Mouse (Mus musculus) heart, embryonic 10.5 days (tissue): ENCODE measurements around the gene Zfp872. TPM values are rescaled to one million over a fixed set of nuclear protein-coding genes. Genes with fewer than 3 reads are reported as not detected.

Experiments used
- DNase-seq: peaks from one replicate; pipeline ENCODE4 v3.0.0-alpha.2; 2017; ENCODE audit warnings: low spot score
- H3K27ac ChIP-seq: fragments of 300-500 bp; sonication (generic); 2 replicates; pipeline ENCODE4 v1.5.1; 2016; ENCODE audit warnings: mild to moderate bottlenecking
- H3K27me3 ChIP-seq: fragments of 300-500 bp; sonication (generic); 2 replicates; pipeline ENCODE4 v1.6.1; 2016; ENCODE audit warnings: mild to moderate bottlenecking; ENCODE audit not compliant: poor library complexity, insufficient read depth, severe bottlenecking
- H3K36me3 ChIP-seq: fragments of 300-500 bp; sonication (generic); 2 replicates; pipeline ENCODE4 v1.6.1; 2016; ENCODE audit warnings: mild to moderate bottlenecking, moderate library complexity
- H3K4me1 ChIP-seq: fragments of 300-500 bp; sonication (generic); 2 replicates; pipeline ENCODE4 v1.6.1; 2016; ENCODE audit warnings: mild to moderate bottlenecking
- H3K4me3 ChIP-seq: fragments of 300-500 bp; sonication (generic); 2 replicates; pipeline ENCODE4 v1.5.1; 2016; ENCODE audit warnings: mild to moderate bottlenecking, moderate library complexity
- H3K9me3 ChIP-seq: fragments of 300-500 bp; sonication (generic); 2 replicates; pipeline ENCODE4 v1.6.1; 2016; ENCODE audit warnings: mild to moderate bottlenecking, moderate library complexity
- WGBS: fragments of 180-500 bp; shearing (Covaris S2); methylation state at CpG from one replicate; pipeline ENCODE4 v1.1.7; 2016; 5-methylcytosine and 5-hydroxymethylcytosine counted together
- polyA plus RNA-seq: library from polyadenylated mRNA; unstranded; fragments of >200 nt; fragmentation: Nextera tagmentation; extraction: Ambion mirVana; gene quantifications from 2 replicates; pipeline ENCODE4 v1.2.1, GENCODE M21; 2016

The Zfp872 gene
- polyA plus RNA-seq, 1 experiment from 2014 or later, result 0.11 TPM

DNA sequence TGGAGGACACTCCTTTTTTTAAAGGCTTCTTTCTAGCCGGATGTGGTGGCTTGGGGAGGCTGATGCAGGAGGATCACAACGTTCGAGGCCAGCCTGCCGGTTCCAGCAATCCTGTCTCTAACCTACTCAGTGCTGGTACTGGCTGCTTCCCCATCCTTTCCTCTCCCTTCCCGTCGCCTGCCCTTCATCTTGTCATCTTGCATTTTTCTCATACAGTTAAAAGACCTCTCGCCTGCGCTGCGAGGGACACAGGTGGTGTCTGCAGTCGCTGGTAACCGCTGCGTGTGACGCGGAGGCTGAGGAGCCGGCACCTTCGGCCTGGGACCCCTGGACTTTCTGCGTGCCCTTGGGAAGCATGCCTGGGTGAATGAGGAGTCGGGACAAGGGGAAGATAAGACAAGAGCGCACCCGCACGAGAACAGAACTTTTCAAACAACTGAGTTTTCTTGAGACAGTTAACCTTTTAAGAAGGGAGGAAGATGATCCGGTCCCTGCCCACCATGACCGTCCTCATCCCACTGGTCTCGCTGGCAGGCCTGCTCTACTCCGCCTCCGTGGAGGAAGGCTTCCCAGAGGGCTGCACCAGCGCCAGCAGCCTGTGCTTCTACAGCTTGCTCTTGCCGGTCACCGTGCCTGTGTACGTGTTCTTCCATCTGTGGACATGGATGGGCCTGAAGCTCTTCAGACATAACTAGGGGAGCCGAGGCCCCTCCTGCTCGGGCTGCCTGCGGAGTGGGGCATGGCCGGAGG lies 30.2 kb upstream of the Zfp872 start:
- Histone ChIP-seq H3K4me1 (peaks cover 19% of the 10 kb centered on the region), H3K9me3 (no peaks in the 10 kb centered on the region), H3K27ac (peak overlapping the region; percentile 96), H3K4me3 (peak overlapping the region; percentile 83), H3K36me3 (peaks cover 11% of the 10 kb centered on the region), H3K27me3 (peaks cover 19% of the 10 kb centered on the region)
- peak; percentile 74 for DNase-seq
- WGBS, result 51% methylated on average over 34 of the region's 34 CpGs

DNA sequence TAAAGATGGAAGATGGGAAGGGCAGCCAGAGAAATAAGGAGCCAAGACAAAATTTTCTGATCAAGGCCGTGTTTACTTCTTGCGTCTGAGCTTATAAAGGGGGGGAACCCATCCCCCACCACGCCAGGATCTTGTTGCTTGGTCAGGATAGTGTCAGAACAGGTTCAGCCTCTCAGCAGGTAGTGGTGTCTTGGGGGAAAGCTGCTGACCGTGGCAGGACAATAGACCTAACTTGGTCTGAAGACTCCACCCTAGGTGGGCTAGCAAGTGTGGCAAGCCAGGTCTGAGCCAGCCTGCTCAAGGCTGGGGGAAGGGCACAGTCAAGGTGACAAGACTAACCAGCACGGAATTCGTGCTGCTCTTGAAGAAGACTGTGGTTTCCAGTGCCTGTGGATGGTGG lies 26.6 kb upstream of the Zfp872 start:
- Histone ChIP-seq H3K4me1 (peaks cover 12% of the 10 kb centered on the region), H3K9me3 (no peaks in the 10 kb centered on the region), H3K4me3 (no peak overlapping the region), H3K27me3 (peaks cover 28% of the 10 kb centered on the region), H3K27ac (no peak overlapping the region), H3K36me3 (peaks cover 11% of the 10 kb centered on the region)
- peak; percentile 62 for DNase-seq
- WGBS, result 36% methylated on average over 6 of the region's 6 CpGs

DNA sequence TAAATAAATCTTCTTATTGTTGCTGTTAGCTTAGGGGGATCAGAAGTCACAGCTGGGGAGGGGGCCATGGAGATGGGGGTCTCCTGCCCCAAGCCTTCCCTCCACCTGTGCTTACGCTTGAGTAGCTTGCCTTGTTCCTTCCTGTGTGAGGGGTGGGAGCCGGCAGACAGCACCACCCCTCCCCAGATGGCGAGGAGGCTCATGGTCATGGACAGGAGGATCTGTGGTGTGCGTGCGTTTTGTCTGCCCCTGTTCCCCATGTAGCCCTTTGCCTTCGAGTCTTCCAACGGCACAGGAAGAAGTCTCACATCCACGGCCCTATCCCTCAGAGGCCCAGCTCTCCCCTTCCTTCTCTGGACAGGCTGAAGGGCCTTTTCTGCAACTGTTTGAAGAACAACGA lies 25.6 kb upstream of the Zfp872 start:
- peaks cover 11% of the 10 kb centered on the region for H3K36me3 ChIP-seq
- no peak overlapping the region for H3K27ac ChIP-seq
- H3K9me3 ChIP-seq, result peaks cover 2% of the 10 kb centered on the region; the same call in 1 of the 2 replicates
- H3K4me3 ChIP-seq, result no peak overlapping the region
- DNase-seq, result no peak
- 77% methylated on average over 9 of the region's 9 CpGs for WGBS
- peaks cover 28% of the 10 kb centered on the region for H3K27me3 ChIP-seq
- H3K4me1 ChIP-seq, result peaks cover 9% of the 10 kb centered on the region

DNA sequence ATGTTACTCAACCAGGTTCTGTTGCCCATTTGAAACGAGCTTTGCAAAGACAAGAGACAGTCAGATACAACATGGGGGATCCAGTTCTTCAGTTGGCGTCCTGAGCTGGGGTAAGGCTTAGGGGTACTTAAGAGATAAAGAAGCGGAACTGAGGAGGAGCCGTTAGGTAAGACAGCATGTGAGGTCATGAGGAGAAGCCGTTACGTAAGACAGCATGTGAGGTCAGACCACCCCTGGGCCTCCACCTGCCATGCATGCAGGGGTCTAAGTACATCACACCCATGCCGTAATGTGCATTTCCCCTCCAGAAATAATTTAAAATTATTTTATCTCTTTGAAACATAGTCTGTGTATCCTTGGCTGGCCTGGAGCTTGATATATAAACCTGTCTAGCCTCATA lies 25.0 kb upstream of the Zfp872 start:
- H3K4me1 ChIP-seq, result peaks cover 3% of the 10 kb centered on the region
- H3K4me3 ChIP-seq, result no peak overlapping the region
- H3K36me3 ChIP-seq, result peaks cover 9% of the 10 kb centered on the region
- peak; percentile 70 for DNase-seq
- peaks cover 2% of the 10 kb centered on the region; the same call in 1 of the 2 replicates for H3K9me3 ChIP-seq
- H3K27me3 ChIP-seq, result peaks cover 24% of the 10 kb centered on the region
- WGBS, result 73% methylated on average over 7 of the region's 7 CpGs
- no peak overlapping the region for H3K27ac ChIP-seq

DNA sequence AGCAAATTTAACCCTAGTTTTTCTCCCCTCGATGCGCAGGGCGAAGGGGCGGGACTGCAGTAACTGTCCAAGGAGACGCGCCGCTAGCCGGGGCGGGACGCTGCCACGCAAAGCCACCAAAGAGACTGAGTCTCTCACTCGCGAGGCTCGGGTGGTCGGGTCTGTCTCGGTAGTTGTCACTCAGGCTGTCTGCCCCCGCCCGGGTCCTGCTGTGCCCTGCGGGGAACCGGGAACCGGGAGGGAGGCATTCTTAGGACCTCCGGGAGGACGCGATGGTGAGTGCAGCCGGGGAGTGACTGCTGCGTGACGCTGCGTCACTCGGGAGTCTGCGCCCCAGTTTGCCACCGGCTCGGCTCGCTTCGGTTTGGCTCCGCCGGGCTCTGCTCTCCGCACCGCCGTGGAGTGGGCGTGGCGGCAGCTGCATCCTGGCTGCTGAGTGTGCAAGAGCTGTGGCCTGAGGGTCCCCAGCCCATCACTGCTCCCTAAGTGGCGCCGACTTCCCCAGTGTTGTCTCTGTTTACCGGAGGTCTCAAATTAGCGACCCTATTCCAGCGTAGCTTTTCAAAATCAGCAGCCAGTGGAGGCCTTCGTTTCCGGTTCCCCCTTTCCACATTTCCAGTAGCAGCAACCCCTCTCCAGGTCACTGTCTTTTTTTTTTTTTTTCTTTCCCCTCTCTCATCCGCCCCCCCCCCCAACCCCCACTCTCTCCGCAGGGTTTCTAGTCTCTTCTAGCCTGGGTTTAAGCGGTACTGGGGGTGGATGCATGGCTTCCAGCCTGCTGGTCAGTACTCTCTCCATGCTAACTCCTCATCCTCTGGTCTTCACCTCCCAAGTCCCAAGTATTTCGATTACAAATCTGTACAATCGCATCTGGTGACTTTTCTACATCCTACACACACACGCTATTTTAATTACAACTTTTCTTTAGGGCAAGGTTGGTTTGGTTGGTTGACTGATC lies 22.9 kb upstream of the Zfp872 start:
- Histone ChIP-seq H3K27ac (peak overlapping the region; percentile 81), H3K36me3 (no peaks in the 10 kb centered on the region), H3K9me3 (peaks cover 2% of the 10 kb centered on the region; the same call in 1 of the 2 replicates), H3K4me3 (peak overlapping the region; percentile 78), H3K4me1 (no peaks in the 10 kb centered on the region), H3K27me3 (peaks cover 17% of the 10 kb centered on the region)
- WGBS, result 2% methylated on average over 53 of the region's 54 CpGs
- DNase-seq, result peak; percentile 85

DNA sequence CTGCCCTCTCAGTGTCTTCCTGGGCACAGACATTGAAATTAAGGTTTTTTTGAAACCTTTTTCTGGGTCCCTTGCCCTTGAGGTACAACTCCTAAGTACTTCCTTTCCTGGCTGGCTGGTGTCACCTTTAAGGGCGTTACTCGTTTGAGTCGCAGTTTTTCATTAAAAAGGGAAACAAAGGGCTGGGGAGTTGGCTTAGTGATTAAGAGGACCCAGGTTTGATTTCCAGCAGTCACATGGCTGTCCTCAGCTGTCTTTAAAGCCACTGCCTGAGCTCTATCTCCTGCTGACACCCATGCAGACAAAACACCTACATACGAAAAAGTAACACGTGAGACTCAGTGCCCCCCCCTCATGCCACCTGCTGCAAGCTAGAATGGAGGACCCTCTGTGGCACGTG lies 21.9 kb upstream of the Zfp872 start:
- no peak overlapping the region for H3K27ac ChIP-seq
- peaks cover 2% of the 10 kb centered on the region; the same call in 1 of the 2 replicates for H3K9me3 ChIP-seq
- H3K27me3 ChIP-seq, result peaks cover 13% of the 10 kb centered on the region
- H3K36me3 ChIP-seq, result no peaks in the 10 kb centered on the region
- no peak overlapping the region for H3K4me3 ChIP-seq
- no peaks in the 10 kb centered on the region for H3K4me1 ChIP-seq
- DNase-seq, result peak; percentile 45
- 46% methylated on average over 6 of the region's 6 CpGs for WGBS

DNA sequence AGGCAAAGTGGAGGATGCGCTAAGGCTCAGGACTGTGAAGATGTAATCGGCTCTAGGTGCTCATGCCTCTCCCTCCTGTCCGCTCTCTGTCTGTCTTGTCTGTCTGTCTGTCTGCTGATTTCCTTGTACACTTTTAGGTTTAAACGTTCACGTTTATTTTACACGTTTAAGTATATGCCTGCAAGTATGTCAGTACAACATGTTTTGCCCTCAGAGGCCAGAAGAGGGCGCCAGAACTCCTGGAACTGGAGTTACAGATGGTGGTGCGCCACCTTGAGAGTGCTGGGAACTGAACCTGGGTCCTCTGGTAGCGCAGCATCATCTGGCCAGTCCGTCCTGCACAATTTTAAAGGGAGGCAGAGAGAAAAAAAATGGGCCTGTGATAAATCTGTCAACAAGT lies 21.2 kb upstream of the Zfp872 start:
- H3K9me3 ChIP-seq, result peaks cover 2% of the 10 kb centered on the region; the same call in 1 of the 2 replicates
- no peaks in the 10 kb centered on the region for H3K4me1 ChIP-seq
- no peak overlapping the region for H3K4me3 ChIP-seq
- H3K36me3 ChIP-seq, result no peaks in the 10 kb centered on the region
- WGBS, result 86% methylated on average over 10 of the region's 10 CpGs
- no peak overlapping the region for H3K27ac ChIP-seq
- H3K27me3 ChIP-seq, result peaks cover 13% of the 10 kb centered on the region
- DNase-seq, result peak; percentile 68

DNA sequence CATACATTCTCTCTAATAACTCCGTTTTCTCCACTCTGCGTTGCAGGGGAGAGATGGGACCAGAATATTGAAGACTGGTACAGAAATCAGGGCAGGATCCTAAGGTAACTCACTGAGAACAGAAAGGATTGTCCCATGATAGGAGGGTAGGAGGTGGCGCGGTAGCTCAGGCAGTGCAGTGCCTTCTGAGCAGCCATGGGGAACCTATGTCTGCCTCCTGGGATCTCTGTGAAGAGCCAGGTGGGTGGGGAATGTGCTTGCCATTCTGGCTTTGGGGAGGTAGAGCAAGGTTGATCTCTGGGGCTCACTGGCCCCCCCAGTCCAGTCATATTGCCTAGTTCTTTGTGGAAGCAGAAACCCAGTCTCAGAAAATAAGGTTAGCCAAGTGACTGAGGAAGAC lies 20.1 kb upstream of the Zfp872 start:
- Histone ChIP-seq H3K4me1 (no peaks in the 10 kb centered on the region), H3K36me3 (no peaks in the 10 kb centered on the region), H3K9me3 (peaks cover 2% of the 10 kb centered on the region; the same call in 1 of the 2 replicates), H3K27ac (no peak overlapping the region), H3K4me3 (no peak overlapping the region), H3K27me3 (peaks cover 10% of the 10 kb centered on the region)
- peak; percentile 62 for DNase-seq
- 93% methylated on average over 4 of the region's 4 CpGs for WGBS

DNA sequence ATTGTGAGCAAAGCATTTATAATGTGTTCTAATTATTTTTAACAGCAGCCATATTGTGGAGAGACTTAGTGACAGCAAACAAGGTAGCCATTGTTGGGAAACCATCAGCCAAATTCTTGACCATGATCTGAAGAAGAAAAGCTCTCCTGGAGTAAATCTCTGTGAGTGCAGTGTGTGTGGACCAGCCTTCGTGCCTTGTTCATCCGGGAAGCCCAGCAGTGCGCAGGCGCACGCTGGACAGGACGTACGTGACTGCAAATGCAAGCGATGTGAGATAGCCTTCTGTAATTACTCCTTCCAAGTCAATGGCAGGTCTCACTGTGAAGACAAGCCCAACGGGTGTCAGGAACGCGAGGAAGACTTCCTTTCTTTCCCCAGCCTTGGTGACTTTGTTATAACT lies 18.6 kb upstream of the Zfp872 start:
- WGBS, result 90% methylated on average over 11 of the region's 11 CpGs
- no peaks in the 10 kb centered on the region for H3K36me3 ChIP-seq
- no peak overlapping the region for H3K4me3 ChIP-seq
- peaks cover 2% of the 10 kb centered on the region; the same call in 1 of the 2 replicates for H3K9me3 ChIP-seq
- H3K27me3 ChIP-seq, result no peaks in the 10 kb centered on the region
- DNase-seq, result peak; percentile 70
- no peak overlapping the region for H3K27ac ChIP-seq
- no peaks in the 10 kb centered on the region for H3K4me1 ChIP-seq

DNA sequence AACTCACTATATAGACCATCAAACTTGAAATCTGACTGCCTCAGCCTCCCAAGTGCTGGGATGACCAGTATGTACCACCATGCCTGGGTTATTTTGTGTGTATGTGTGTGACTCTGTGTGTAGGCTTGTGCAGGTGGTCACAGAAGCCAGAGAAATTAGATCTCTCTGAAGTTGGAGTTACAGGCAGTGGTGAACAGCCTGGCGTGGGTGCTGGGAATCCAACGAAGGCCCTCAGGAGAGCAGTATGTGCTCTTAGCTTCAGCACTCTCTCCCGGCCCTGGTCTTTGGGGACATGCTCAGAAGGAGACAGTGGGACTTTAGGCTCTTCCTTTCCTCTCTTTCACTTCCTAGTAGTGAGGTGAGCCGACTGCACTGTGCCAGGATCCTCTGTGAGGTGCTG lies 15.6 kb upstream of the Zfp872 start:
- Histone ChIP-seq H3K27ac (no peak overlapping the region), H3K4me1 (no peaks in the 10 kb centered on the region), H3K4me3 (no peak overlapping the region), H3K36me3 (no peaks in the 10 kb centered on the region), H3K27me3 (no peaks in the 10 kb centered on the region), H3K9me3 (peaks cover 8% of the 10 kb centered on the region; the same call in 1 of the 2 replicates)
- WGBS, result 76% methylated on average over 4 of the region's 4 CpGs
- DNase-seq, result peak; percentile 59

DNA sequence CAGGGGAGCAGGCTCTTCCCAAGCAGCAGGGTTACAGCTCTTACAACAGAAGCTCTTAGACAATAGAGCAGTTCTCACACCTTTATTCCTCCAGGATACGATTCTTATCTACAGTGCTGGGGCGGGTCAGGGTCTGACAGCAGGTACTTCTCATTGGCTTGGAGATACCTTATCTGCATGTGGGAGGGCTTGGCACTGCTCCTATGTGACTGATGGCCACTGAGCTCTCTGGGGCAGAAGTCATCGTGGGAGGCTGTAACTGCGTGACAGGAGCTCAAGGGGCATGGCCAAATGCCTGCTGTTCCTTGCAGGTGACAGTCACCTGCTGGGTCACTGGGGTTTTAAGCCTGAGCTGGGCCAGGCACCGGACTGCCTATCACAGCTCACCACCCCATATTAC lies 8.5 kb downstream of the Zfp872 start:
- Histone ChIP-seq H3K9me3 (peaks cover 18% of the 10 kb centered on the region), H3K36me3 (no peaks in the 10 kb centered on the region), H3K4me3 (no peak overlapping the region), H3K4me1 (no peaks in the 10 kb centered on the region), H3K27me3 (no peaks in the 10 kb centered on the region), H3K27ac (no peak overlapping the region)
- 29% methylated on average over 5 of the region's 5 CpGs for WGBS
- no peak for DNase-seq

DNA sequence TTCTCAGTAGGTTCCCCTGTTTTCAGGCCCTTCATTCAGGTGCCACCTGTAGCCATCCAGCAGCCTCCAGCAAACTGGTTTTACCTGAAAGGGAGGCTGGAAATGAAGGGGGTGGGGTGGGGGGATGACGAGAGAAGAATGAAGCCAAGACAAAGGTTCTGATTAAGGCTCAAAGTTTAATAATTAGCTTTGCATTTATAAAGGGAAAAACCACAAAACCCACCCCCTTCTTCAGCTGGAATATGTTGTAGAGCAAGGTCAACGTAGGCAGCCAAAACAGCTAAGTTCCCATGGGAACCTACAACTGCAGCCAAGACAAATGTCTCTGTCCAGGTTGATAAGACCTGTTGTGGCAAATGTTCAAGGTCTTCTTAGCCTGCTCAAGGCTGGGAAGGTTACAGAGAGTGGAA lies 25.9 kb downstream of the Zfp872 start:
- H3K27me3 ChIP-seq, result no peaks in the 10 kb centered on the region
- WGBS, result 61% methylated on average over 2 of the region's 2 CpGs
- H3K36me3 ChIP-seq, result no peaks in the 10 kb centered on the region
- H3K4me3 ChIP-seq, result no peak overlapping the region
- no peak overlapping the region for H3K27ac ChIP-seq
- no peaks in the 10 kb centered on the region for H3K9me3 ChIP-seq
- DNase-seq, result no peak
- H3K4me1 ChIP-seq, result no peaks in the 10 kb centered on the region

DNA sequence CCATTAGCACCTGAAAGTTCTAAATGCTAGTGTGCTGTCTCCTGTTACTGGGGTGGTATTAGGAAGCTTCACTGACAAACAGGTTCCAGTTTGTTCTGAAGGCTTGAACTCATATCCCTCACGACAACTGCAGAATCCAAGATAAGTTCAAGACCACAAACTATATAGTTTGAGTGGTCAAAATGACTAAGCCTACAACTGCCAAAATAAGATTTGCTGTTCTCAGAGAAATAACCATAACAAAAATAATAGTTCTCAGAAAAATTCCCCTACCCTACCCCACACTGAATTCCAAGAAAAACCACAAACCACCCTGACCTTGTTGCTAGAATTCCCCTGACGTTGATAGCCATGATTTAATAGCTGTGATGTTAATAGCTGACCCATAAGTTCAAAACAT lies 26.7 kb downstream of the Zfp872 start:
- H3K4me1 ChIP-seq, result no peaks in the 10 kb centered on the region
- H3K4me3 ChIP-seq, result no peak overlapping the region
- H3K9me3 ChIP-seq, result no peaks in the 10 kb centered on the region
- no peak overlapping the region for H3K27ac ChIP-seq
- H3K36me3 ChIP-seq, result no peaks in the 10 kb centered on the region
- no peak for DNase-seq
- no peaks in the 10 kb centered on the region for H3K27me3 ChIP-seq
- WGBS, result 84% methylated on average over 2 of the region's 2 CpGs
